Mouse (Mus musculus): ENCODE measurements at regions not wholly inside any gene's neighbourhood (a gene's known extent, or its start where the extent isn't known, plus 50 kb on each side); places are given as distances from the start of the nearest gene placed in this dataset.

DNA sequence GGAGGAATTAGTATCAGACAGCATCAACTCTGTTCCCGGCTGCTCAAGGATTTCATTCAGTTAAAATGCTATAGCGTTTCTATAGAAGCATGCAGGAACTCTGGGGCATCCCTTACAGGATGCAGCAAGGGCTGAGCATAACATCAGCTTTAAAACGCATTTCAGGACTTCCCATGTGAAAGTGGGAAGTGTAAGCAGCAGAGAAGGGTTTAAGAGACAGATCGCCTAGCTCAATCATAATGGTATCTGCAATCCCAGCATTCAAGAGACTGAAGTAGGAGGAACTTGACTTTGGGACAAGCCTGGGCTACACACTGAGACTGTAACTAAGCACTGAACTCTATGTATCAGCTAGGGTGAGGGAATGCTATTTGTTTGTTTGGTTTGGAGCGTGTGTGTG lies 96.2 kb upstream of the Arhgap32 start:
- WGBS, result 88% methylated on average over 5 of the region's 5 CpGs
- 0 out of 2 replicates have a peak, but pooled peaks cover 2% of the 10 kb centered on the region for H3K4me1 ChIP-seq (ENCODE audit: control insufficient read depth, insufficient read depth, low read length)
- no peak overlapping the region for H3K27ac ChIP-seq (ENCODE audit: low read depth, low read length)
- H3K9me3 ChIP-seq (replicated peaks; ENCODE audit: control insufficient read depth, low read length), result no peaks in the 10 kb centered on the region
- H3K4me3 ChIP-seq (ENCODE audit: low read depth, low read length), result no peak overlapping the region
- DNase-seq (ENCODE audit: low spot score) (no peak), ATAC-seq (no peak)
- no peaks in the 10 kb centered on the region for H3K27me3 ChIP-seq (replicated peaks; ENCODE audit: control insufficient read depth, insufficient read depth, low read length)
- no peak overlapping the region for H3K9ac ChIP-seq (ENCODE audit: low read length)
- no peaks in the 10 kb centered on the region for H3K36me3 ChIP-seq (ENCODE audit: control insufficient read depth, insufficient read depth, low read length)
- H3K4me2 ChIP-seq (ENCODE audit: low read length), result no peak overlapping the region

DNA sequence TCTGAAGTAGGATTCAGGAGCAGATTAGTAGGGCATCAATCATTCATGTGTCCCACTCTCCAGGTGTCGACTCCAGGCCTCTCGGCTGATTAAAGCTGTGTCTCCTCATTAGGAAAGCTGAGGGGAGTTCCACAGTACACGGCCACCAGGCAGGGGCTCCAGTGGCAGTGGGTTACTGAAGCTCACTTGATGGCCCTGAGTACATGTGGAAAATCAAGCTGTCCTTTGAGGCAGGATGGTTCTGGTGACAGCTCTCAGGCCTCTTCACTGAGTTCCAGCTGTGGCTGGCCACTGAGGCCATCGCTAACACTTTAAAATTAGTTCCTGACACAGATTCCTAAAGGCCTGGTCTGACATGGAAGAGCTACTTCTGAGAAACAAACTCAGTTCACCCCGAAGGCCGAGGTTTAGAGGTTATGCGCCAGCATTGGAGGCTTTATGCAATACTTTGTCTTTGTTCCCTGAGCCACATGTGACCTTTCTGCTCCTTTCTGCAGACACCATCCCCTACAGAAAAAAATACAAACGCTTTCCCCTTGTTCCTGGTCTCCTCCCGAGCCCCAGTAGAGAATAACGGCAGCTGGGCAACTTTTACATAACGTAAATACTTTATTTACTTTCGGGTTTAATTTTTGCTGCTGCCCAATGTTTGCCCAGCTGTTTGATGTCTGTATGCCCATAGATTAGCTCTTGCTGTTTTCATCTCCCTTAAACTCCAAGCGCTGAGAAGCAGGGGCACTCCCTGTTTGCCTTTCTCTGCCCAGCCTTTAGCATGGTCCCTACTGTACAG lies 94.8 kb upstream of the Arhgap32 start:
- no peaks in the 10 kb centered on the region for H3K27me3 ChIP-seq (replicated peaks; ENCODE audit: control insufficient read depth, insufficient read depth, low read length)
- no peaks in the 10 kb centered on the region for H3K36me3 ChIP-seq (ENCODE audit: control insufficient read depth, insufficient read depth, low read length)
- DNase-seq (ENCODE audit: low spot score), result no peak
- H3K9ac ChIP-seq (ENCODE audit: low read length), result no peak overlapping the region
- no peak for ATAC-seq
- 40% methylated on average over 13 of the region's 13 CpGs for WGBS
- no peaks in the 10 kb centered on the region for H3K9me3 ChIP-seq (replicated peaks; ENCODE audit: control insufficient read depth, low read length)
- H3K4me1 ChIP-seq (ENCODE audit: control insufficient read depth, insufficient read depth, low read length), result 0 out of 2 replicates have a peak, but pooled peaks cover 2% of the 10 kb centered on the region
- no peak overlapping the region for H3K27ac ChIP-seq (ENCODE audit: low read depth, low read length)
- no peak overlapping the region for H3K4me2 ChIP-seq (ENCODE audit: low read length)
- H3K4me3 ChIP-seq (ENCODE audit: low read depth, low read length), result no peak overlapping the region

- 44% methylated on average over 3 of the region's 3 CpGs for WGBS
- DNase-seq (ENCODE audit: low spot score), result no peak
- Histone ChIP-seq H3K9ac (ENCODE audit: low read length) (no peak overlapping the region), H3K4me3 (ENCODE audit: low read depth, low read length) (no peak overlapping the region), H3K36me3 (ENCODE audit: control insufficient read depth, insufficient read depth, low read length) (no peaks in the 10 kb centered on the region), H3K27ac (ENCODE audit: low read depth, low read length) (no peak overlapping the region), H3K4me1 (ENCODE audit: control insufficient read depth, insufficient read depth, low read length) (0 out of 2 replicates have a peak, but pooled peaks cover 2% of the 10 kb centered on the region), H3K9me3 (replicated peaks; ENCODE audit: control insufficient read depth, low read length) (no peaks in the 10 kb centered on the region), H3K27me3 (replicated peaks; ENCODE audit: control insufficient read depth, insufficient read depth, low read length) (no peaks in the 10 kb centered on the region), H3K4me2 (ENCODE audit: low read length) (no peak overlapping the region)
- no peak for ATAC-seq
Observed at GRCm38 (mm10) chr9:32021755-32022154, 94.2 kb upstream of the Arhgap32 start.

- 87% methylated on average over 10 of the region's 10 CpGs for WGBS
Observed at GRCm38 (mm10) chr9:32022996-32023395, 92.9 kb upstream of the Arhgap32 start.

DNA sequence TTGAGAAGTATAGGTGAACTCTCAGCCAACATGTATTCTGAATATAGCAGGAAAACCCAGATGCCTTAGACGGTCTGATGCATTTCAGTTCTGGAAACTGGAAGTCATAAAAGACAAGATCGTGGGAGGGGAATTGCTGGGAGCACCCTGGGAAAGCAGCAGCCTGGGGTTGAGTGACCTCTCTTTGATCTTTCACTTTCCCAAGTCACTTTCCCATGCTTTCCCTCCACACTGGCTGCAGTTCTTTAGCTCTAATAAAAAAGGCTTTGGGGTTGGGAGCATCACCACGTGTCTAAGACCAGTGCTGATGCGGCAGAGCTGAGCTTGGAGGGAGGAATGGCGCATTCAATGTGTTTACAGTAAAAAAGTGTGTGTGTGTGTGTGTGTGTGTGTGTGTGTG lies 91.2 kb upstream of the Arhgap32 start:
- no peak overlapping the region for H3K4me3 ChIP-seq (ENCODE audit: low read depth, low read length)
- 0 out of 2 replicates have a peak, but pooled peaks cover 2% of the 10 kb centered on the region for H3K4me1 ChIP-seq (ENCODE audit: control insufficient read depth, insufficient read depth, low read length)
- no peaks in the 10 kb centered on the region for H3K27me3 ChIP-seq (replicated peaks; ENCODE audit: control insufficient read depth, insufficient read depth, low read length)
- H3K9me3 ChIP-seq (replicated peaks; ENCODE audit: control insufficient read depth, low read length), result no peaks in the 10 kb centered on the region
- ATAC-seq (no peak), DNase-seq (ENCODE audit: low spot score) (no peak)
- H3K4me2 ChIP-seq (ENCODE audit: low read length), result no peak overlapping the region
- WGBS, result 72% methylated on average over 5 of the region's 5 CpGs
- no peak overlapping the region for H3K27ac ChIP-seq (ENCODE audit: low read depth, low read length)
- no peak overlapping the region for H3K9ac ChIP-seq (ENCODE audit: low read length)
- no peaks in the 10 kb centered on the region for H3K36me3 ChIP-seq (ENCODE audit: control insufficient read depth, insufficient read depth, low read length)

More at GRCm38 (mm10) chr9:32022996-32023395, 92.9 kb upstream of the Arhgap32 start:
- Histone ChIP-seq H3K4me2 (ENCODE audit: low read length) (no peak overlapping the region), H3K9me3 (replicated peaks; ENCODE audit: control insufficient read depth, low read length) (no peaks in the 10 kb centered on the region), H3K4me3 (ENCODE audit: low read depth, low read length) (no peak overlapping the region), H3K27me3 (replicated peaks; ENCODE audit: control insufficient read depth, insufficient read depth, low read length) (no peaks in the 10 kb centered on the region), H3K4me1 (ENCODE audit: control insufficient read depth, insufficient read depth, low read length) (0 out of 2 replicates have a peak, but pooled peaks cover 2% of the 10 kb centered on the region), H3K27ac (ENCODE audit: low read depth, low read length) (no peak overlapping the region), H3K9ac (ENCODE audit: low read length) (no peak overlapping the region), H3K36me3 (ENCODE audit: control insufficient read depth, insufficient read depth, low read length) (no peaks in the 10 kb centered on the region)
- ATAC-seq, result no peak
- DNase-seq (ENCODE audit: low spot score), result no peak

DNA sequence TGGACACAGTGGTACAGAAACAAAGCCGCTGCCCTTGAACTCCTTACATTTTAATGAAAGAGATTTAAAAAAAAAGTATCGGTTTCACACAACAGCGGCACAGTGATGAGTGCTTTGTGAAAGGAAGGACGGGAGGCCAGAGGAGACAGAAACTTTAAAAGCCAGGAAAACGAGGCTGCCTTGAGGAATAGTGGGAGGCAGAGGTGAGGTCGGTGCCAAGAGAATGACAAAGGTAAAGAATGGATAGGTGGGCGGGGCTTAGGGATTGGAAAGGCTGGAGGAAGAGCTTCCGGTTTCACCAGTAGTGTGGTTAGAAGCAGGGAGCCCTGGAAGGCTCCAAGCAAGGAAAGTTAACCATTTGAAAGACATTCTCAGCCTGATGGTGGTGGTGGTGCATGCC lies 88.0 kb upstream of the Arhgap32 start:
- Histone ChIP-seq H3K27ac (ENCODE audit: low read depth, low read length) (no peak overlapping the region), H3K4me3 (ENCODE audit: low read depth, low read length) (no peak overlapping the region), H3K27me3 (replicated peaks; ENCODE audit: control insufficient read depth, insufficient read depth, low read length) (no peaks in the 10 kb centered on the region), H3K36me3 (ENCODE audit: control insufficient read depth, insufficient read depth, low read length) (no peaks in the 10 kb centered on the region), H3K4me1 (ENCODE audit: control insufficient read depth, insufficient read depth, low read length) (peaks cover 5% of the 10 kb centered on the region; the same call in 1 of the 2 replicates), H3K4me2 (ENCODE audit: low read length) (no peak overlapping the region), H3K9ac (ENCODE audit: low read length) (no peak overlapping the region), H3K9me3 (replicated peaks; ENCODE audit: control insufficient read depth, low read length) (no peaks in the 10 kb centered on the region)
- 29% methylated on average over 8 of the region's 8 CpGs for WGBS
- ATAC-seq (no peak), DNase-seq (ENCODE audit: low spot score) (no peak)

DNA sequence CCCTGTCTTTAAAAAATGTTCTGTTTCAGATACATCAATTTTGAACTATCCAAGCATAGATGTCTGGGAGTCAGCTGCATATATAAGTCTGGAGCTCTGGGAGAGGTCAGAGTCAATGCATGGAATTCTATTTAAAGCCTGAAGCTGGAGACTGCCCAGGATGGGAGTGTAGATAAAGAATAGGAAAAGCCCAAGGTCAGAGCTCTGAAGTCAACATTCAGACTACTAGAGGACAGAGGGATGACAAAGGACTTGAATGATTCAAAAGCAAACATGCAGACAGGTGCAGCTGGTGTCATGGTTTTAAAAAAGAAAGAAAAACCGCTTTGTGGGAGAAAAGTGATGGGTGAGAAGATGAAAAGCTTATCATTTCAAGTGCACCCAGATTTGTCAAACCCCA lies 86.9 kb upstream of the Arhgap32 start:
- ATAC-seq, result no peak
- no peaks in the 10 kb centered on the region for H3K9me3 ChIP-seq (replicated peaks; ENCODE audit: control insufficient read depth, low read length)
- WGBS, result 94% methylated on average over 1 of the region's 1 CpGs

DNA sequence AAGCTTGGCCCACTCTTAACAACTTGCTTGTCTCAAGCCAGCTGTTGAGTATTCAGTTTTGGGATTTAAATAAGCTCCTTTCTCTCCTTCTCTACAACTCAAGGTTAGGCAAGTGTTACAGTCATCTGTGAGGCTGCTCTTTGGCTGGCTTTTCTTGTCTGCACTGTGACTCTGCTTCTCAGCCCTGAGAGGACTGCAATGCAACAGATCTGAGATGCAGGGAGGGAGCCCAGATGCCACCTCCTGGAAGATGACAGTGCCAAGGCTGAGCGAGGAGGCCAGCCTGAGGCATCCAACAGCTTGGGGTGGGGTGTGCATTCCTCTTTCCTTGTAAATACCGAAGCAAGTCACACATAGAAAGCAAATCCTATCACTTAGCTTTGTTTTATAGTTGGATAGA lies 86.2 kb upstream of the Arhgap32 start:
- H3K4me3 ChIP-seq (ENCODE audit: low read depth, low read length), result no peak overlapping the region
- no peak overlapping the region for H3K4me2 ChIP-seq (ENCODE audit: low read length)
- DNase-seq (ENCODE audit: low spot score) (no peak), ATAC-seq (no peak)
- H3K36me3 ChIP-seq (ENCODE audit: control insufficient read depth, insufficient read depth, low read length), result no peaks in the 10 kb centered on the region
- WGBS, result 63% methylated on average over 2 of the region's 2 CpGs
- no peaks in the 10 kb centered on the region for H3K27me3 ChIP-seq (replicated peaks; ENCODE audit: control insufficient read depth, insufficient read depth, low read length)
- no peak overlapping the region for H3K9ac ChIP-seq (ENCODE audit: low read length)
- no peak overlapping the region for H3K27ac ChIP-seq (ENCODE audit: low read depth, low read length)
- H3K9me3 ChIP-seq (replicated peaks; ENCODE audit: control insufficient read depth, low read length), result no peaks in the 10 kb centered on the region
- peaks cover 18% of the 10 kb centered on the region for H3K4me1 ChIP-seq (ENCODE audit: control insufficient read depth, insufficient read depth, low read length)

More for the DNA sequence above, 86.9 kb upstream of the Arhgap32 start:
- H3K27ac ChIP-seq (ENCODE audit: low read depth, low read length), result no peak overlapping the region
- H3K9ac ChIP-seq (ENCODE audit: low read length), result no peak overlapping the region
- H3K4me3 ChIP-seq (ENCODE audit: low read depth, low read length), result no peak overlapping the region
- no peak overlapping the region for H3K4me2 ChIP-seq (ENCODE audit: low read length)
- no peak for DNase-seq (ENCODE audit: low spot score)
- no peaks in the 10 kb centered on the region for H3K36me3 ChIP-seq (ENCODE audit: control insufficient read depth, insufficient read depth, low read length)
- peaks cover 12% of the 10 kb centered on the region for H3K4me1 ChIP-seq (ENCODE audit: control insufficient read depth, insufficient read depth, low read length)
- no peaks in the 10 kb centered on the region for H3K27me3 ChIP-seq (replicated peaks; ENCODE audit: control insufficient read depth, insufficient read depth, low read length)

GRCm38 (mm10) chr9:32030203-32030602 lies 85.7 kb upstream of the Arhgap32 start:
- WGBS, result 83% methylated on average over 7 of the region's 7 CpGs
- H3K27ac ChIP-seq (ENCODE audit: low read depth, low read length), result no peak overlapping the region
- ATAC-seq (no peak), DNase-seq (ENCODE audit: low spot score) (no peak)
- no peaks in the 10 kb centered on the region for H3K36me3 ChIP-seq (ENCODE audit: control insufficient read depth, insufficient read depth, low read length)
- H3K27me3 ChIP-seq (replicated peaks; ENCODE audit: control insufficient read depth, insufficient read depth, low read length), result no peaks in the 10 kb centered on the region
- H3K4me1 ChIP-seq (ENCODE audit: control insufficient read depth, insufficient read depth, low read length), result peaks cover 21% of the 10 kb centered on the region
- no peaks in the 10 kb centered on the region for H3K9me3 ChIP-seq (replicated peaks; ENCODE audit: control insufficient read depth, low read length)
- H3K4me3 ChIP-seq (ENCODE audit: low read depth, low read length), result no peak overlapping the region
- H3K4me2 ChIP-seq (ENCODE audit: low read length), result no peak overlapping the region
- no peak overlapping the region for H3K9ac ChIP-seq (ENCODE audit: low read length)
